Mouse (Mus musculus) erythroblast, adult 5-6 weeks (primary cell): Measurements from ENCODE around the gene Zfp454. TPM values are rescaled to one million over a fixed set of nuclear protein-coding genes. Genes with fewer than 3 reads are reported as not detected.

Source experiments
- ATAC-seq: replicated peaks from 2 replicates; pipeline ENCODE4 v1.8.0; 2016; ENCODE audit warnings: moderate number of reproducible peaks, mild to moderate bottlenecking, moderate TSS enrichment, inconsistent platforms; ENCODE audit not compliant: poor library complexity, low FRiP score, severe bottlenecking
- total RNA-seq, 2 experiments: library from RNA; stranded (forward) in 1 of 2; stranded (reverse) in 1 of 2; fragments of 150-400 nt in 1 of 2; fragments of 200-764, 138-1000 nt in 1 of 2; gene quantifications; 2 replicates each; pipeline versions ENCODE4 v1.2.3 to v1.2.4; 2015 to 2017; ENCODE audit warnings: low replicate concordance in 2 of 2

Zfp454 gene
- not detected in 2 replicates for total RNA-seq (2015; ENCODE audit: low replicate concordance)
- not detected in 2 replicates for total RNA-seq (2017; ENCODE audit: low replicate concordance)

DNA sequence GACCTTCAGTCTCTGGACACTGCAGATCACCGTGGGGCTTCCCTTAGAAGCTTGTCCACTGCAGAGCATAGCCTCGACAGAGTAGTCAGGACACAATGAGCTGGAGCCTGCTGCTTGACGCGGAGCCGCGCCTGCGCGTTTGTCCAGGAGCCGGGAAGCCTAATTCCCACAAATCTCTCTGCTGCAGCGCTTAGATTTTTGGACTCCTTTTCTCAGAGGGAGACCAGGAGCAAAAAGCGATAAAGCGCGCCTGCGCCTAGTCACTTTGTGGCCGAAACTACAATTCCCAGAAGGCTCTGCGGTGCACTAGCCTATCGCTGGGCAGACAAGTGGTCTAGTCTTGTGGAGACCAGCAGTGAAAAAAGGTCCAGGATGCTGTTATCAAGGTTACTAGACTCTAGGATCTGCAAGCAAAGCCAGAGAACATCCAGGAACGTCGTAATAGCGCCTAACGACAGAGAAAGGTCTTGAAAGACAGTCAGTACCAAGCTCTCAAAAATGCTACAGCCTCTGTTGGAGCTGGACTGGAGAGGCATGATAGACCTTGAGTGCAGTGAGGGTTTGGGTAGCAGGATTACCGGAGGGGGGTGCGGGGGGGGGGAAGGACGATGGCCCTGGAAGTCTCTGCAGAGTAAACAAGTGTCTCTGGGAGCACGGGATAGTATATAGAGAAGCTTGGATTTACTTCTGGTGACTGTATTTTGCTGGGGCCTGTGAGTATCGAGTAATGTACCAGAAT lies at the start of gene Zfp454:
Zfp454 (minus strand) TSS at position 262 of the 739 bp plus-strand sequence.
- no peak for ATAC-seq

DNA sequence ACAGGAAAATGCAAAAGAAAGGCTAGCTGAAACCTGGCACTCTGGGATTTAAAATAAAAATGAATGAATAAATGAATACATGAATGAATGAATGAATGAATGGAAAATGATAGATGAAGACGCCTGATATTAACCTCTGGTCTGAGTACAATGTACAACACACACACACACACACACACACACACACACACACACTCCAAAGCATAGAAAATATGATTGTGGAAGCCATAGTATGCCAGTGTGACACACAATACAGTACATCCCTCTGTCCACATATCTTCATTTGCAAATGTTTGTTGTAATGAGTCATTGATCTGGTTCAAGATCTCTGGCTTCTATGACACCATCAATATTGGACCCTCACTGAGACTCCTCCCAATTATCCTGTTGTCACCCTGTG lies 44.6 kb upstream of the Zfp454 start:
- ATAC-seq: no peak

- no peak for ATAC-seq
Observed at GRCm38 (mm10) chr11:50931451-50931866, 44.0 kb upstream of the Zfp454 start, which contains the start of gene Zfp354b. Gene Zfp354b, minus strand, starts transcription at chr11:50931633.

GRCm38 (mm10) chr11:50931021-50931420 lies 43.6 kb upstream of the Zfp454 start:
- ATAC-seq: no peak

DNA sequence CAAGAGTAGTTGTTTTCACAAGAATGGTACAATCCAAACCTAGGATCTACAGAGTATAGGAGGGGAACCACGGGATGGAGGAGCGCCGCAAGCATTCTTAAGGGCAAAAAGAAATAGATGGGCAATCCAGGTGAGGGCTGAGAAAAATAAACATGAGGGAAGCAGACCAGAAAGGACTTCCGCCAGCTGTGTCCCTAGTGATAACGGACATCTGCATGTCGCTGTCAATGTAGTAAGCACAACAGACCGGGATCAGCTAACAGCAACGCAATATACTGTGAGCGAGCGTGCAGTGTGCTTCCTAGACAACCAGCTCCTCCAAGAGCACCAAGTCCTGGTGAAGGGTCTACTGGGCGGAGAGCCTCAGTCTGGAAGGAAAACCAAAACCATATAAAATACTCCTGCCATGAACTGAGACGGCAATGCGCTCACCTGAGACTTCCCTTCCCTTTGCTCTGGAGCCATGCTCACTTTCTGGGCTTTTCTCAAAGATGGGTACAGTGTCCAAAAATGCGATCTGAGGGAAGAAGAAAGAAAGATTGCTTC lies 43.1 kb upstream of the Zfp454 start:
- no peak for ATAC-seq

DNA sequence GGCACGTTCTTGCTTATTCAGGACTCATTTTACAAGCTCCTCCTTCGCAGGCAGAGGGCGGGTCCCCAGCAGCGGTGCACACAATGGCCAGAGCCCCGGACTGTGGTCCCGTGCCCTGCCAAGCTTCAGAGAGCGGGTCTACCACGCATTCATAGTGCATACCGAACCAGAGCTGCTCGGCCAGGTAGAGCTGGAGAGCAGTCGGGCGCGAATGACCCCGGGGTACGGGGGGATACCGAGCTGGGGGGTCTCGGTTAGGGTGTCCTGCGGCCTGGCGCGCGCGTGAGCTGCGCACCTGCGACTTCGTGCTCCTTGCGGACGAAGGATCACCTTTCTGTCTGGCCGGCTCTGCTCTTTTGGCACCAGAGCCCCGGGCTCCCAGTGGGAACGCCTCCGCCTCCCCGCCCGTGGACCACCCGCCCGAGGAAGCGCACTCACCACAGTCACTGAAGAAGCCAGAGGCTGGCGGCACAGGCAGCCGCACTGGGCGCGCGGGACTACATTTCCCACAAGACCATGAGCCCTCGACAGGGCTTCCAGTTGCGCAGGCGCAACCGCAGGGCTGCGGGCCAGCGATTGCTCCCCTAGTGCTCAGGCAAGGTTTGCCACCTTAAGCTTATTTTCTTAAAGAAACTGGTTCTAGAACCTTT lies 28.3 kb upstream of the Zfp454 start, which contains the start of gene Zfp2:
Zfp2 (minus strand) TSS at position 495 of the 650 bp plus-strand sequence.
- no peak for ATAC-seq

GRCm38 (mm10) chr11:50914461-50914860 lies 27.0 kb upstream of the Zfp454 start:
- ATAC-seq: no peak

DNA sequence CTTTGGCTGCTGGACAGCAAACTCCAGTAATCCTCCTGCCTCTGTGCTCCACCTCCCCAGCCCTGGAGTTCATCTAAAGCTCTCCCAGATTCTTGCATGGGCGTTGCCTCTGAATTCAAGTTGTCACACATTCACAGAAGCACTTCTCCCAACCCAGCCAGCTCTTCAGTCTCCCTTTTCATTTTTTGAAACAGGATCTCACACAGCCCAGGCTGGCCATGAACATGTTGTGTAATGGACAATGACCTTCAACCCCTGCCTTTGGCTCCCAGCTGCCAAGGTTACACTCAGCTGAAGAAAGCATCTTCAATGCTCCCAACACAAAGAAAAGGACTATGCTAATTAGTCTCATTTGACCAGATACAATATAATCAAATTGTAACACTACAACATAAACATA lies 25.9 kb upstream of the Zfp454 start:
- ATAC-seq: no peak

DNA sequence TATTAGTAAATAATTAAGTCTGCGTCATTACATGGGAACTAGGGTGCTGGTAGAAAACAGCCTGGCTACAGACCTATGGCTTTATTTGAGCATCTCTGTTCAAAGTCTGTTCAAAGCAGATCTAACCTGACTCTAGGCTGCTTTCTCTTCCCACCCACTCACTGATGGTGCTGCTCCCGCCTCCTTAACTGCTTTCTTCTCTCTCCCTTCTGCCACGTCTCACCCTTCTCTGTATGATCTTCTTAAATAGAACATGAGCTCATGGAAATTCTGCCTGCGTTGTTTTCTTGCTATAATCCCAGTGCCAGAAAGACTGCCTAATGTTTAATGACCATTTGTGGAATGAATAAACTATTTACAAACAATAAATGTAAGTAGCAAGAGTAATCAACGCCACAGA lies 20.7 kb upstream of the Zfp454 start:
- no peak for ATAC-seq

DNA sequence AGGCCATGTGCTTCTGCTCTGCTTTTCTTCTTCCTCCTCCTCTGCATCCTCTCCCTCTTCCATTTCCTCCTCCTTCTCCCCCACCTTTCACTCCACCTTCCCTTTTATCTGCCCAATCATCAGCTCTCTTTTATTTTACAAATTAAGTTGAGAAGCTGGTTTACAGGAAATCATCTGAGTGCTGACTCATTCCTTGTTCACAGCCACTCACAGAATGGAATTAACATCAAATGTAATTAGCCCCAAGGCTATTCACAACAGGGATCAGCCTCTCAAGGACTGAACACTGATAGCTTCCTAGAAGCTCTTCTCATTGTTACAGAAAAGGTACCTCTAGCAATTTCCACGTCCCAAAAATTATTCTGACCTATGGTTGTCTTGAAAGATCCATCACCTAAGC lies 9.9 kb upstream of the Zfp454 start:
- no peak for ATAC-seq

DNA sequence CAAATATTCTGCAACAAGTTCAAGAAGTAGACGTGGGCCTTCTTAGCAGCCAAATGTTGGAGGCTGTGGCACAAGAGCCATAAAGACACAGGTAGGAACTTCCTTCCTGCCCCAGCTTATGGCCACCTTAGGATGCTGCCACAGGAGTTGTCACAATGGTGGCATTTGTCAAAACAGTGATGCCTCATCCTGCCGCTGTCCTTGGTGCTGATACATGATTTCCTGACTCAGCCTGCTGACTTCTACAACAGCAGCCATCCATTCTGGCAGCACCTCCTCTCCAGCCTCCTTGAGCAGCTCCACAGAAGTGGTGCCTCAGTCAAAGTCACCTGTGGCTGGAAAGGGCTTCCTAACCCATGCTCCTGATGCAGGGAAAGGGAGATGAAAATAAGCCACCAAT lies 5.0 kb upstream of the Zfp454 start:
- no peak for ATAC-seq

DNA sequence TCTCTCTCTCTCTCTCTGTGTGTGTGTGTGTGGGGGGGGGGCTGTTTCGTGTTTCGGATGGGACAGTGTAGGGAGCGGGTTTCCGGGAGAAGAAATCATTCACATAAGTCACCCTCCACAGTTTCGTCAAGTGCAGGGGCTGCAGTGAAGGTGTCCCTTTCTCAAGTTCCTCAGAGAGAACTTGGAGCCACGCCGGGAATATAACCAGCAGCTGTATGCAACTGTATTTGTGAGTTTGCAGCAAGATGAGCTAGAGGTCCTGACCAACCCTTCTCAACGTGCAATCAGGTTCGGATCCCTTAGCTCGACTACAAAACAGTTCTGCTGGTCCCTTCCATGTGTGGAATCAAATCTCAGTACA lies 538 bp downstream of the Zfp454 start:
- no peak for ATAC-seq

GRCm38 (mm10) chr11:50886231-50886932 lies 1.1 kb downstream of the Zfp454 start:
- no peak for ATAC-seq

GRCm38 (mm10) chr11:50883756-50884155 lies 3.7 kb downstream of the Zfp454 start:
- no peak for ATAC-seq

DNA sequence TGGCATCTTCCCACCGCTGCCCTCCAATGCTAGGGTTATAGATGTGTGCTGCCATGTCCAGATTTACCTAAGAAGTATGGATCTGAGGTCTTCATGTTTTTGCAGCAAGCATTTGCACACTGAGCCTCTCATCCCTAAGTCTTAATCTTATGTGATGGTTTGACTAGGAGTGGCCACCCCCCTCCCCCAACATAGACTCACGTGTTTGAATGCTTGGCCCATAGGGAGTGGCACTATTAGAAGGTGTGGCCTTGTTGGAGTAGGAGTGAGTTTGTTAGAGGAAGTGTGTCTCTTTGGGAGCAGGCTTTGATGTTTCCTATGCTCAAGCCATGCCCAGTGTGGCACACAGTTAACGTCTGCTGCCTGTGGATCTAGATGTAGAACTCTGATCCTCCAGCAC lies 8.8 kb downstream of the Zfp454 start:
- ATAC-seq: no peak

DNA sequence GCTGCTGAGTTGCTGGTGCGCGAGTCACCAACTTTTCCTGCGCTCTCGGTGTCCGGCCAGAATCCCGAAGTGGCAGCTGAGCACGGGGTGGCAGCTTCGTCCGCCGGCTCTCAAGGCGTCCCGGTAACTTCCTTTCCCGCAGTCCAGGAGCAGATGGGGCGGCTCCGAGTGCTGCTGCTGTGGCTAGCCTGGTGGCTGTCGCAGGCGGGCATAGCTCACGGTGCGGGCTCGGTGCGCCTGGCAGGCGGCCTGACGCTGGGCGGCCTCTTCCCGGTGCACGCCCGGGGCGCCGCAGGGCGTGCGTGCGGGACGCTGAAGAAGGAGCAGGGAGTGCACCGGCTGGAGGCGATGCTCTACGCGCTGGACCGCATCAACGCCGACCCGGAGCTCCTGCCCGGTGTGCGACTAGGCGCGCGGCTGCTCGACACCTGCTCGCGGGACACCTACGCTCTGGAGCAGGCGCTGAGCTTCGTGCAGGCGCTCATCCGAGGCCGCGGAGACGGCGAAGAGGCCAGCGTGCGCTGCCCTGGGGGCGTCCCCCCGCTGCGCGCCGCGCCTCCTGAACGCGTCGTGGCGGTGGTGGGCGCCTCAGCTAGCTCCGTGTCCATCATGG lies 36.4 kb downstream of the Zfp454 start:
- ATAC-seq: no peak

- no peak for ATAC-seq
Observed at GRCm38 (mm10) chr11:50850177-50850735, 37.2 kb downstream of the Zfp454 start, which contains the start of gene Grm6. Gene Grm6, plus strand, starts transcription at chr11:50850685.

- no peak for ATAC-seq
Observed at GRCm38 (mm10) chr11:50849310-50849709, 38.1 kb downstream of the Zfp454 start.

DNA sequence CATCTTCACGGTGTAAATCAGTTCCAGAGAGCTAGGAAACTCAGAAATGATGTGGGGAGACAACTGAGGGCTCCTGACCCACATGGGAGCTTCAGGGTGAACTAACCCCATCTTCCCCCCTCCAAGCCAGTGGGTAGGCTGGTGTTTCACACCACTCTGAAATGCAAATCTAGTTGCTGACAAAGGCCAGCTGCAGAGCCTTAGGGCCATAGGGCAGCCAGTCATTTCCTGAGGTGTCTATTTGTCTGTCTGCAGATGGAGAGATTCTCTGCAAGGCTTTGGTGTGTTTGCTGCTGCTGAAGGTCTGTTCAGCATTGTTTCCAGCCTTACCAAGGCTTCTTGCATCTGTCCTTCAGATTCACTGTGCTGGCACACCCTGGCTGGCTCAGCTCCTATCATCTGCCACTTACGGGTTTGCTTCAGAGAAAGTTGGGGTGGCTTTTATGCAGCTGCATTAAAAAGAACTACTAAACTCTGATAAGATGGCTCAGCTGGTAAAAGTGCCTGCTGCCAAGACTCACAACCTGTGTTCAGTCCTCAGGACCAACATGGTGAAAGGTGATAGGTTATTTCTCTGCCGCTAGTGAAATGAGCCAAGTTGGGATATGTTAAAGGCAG lies 38.8 kb downstream of the Zfp454 start:
- ATAC-seq: no peak
